Mouse (Mus musculus) adrenal gland, postnatal 25 days (tissue): ENCODE data around the gene Prkra. TPM values are rescaled to one million over a fixed set of nuclear protein-coding genes. Genes with fewer than 3 reads are reported as not detected.
A peak's percentile ranks its signal among the peaks of the same experiment; 100 is the strongest.
"Not testable (repeated sequence)": the region's sequence is repeated elsewhere in the genome, so short reads cannot be mapped to it uniquely, and the experiment has no call there.

Experiments
- DNase-seq: peaks from one replicate; pipeline ENCODE4 v3.0.0; 2021; ENCODE audit warnings: mixed read lengths
- total RNA-seq: library from RNA; stranded (reverse); gene quantifications from 2 replicates; pipeline ENCODE4 v1.2.3, GENCODE M21; 2021

Gene Prkra
- total RNA-seq, 1 experiment from 2014 or later = 39.6 TPM

DNA sequence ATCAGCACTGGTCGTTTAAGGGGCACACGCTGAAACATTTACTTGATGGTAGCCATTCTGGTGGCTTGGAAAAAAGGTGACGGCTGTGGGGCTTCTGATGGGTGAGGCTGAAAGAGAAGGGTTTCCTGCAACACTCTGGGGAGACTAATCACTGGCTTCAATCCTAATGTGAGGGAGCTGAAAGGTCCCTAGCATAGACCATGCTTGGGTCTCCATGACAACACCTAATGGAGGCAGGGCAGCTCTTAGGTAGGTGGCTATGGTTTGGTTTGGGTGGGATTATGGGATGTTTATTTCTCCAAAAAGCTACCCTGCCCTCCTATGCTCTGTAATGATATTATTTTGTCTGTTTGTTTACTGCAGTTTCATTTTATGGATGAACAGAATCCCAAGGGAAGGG is 7.6 kb upstream of the Prkra start:
- DNase-seq = no peak

DNA sequence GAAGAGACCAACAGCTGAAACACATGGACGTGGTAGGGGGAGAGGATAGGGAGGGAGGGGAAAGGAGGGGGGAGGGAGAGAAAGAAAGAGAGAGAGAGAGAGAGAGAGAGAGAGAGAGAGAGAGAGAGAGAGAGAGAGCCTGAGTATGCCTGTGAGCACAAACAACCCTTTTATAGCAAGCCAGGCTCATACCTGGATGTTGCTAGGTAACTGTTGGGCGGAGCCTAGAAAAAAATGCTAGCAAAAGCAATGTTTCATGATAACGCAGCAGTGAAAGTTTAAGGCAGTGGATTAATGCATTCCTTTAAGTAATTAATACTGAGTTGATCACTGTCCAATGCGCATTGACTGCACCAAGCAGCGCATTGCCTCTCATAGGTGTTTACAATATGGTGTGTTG is 6.8 kb upstream of the Prkra start:
- DNase-seq = no peak

- no peak for DNase-seq
Measured at GRCm38 (mm10) chr2:76653070-76653469, 5.3 kb upstream of the Prkra start.

DNA sequence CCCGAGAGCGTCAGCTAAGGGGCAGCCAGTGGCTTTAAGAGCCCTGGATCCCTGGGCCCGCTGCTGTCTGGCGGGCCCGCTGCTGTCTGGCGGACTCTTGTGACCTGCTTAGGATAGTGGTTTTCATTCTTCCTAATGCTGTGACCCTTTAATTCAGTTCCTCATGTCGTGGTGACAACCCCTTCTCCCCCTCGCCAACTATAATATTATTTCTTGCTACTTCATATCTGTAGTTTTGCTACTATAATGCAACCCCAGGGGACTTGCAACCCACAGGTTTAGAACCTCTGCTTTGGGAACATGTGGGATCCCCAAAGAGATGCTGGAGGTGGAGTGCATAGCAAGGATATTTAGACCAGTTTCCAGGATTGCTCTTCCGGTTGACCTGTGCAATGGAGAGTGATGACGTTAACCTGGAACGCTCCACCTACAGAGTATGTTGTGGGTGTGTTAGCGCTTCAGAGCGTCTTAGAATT is 889 bp upstream of the Prkra start:
- peak; percentile 15 for DNase-seq

GRCm38 (mm10) chr2:76647441-76647869 is 360 bp downstream of the Prkra start:
- DNase-seq = peak; percentile 18

DNA sequence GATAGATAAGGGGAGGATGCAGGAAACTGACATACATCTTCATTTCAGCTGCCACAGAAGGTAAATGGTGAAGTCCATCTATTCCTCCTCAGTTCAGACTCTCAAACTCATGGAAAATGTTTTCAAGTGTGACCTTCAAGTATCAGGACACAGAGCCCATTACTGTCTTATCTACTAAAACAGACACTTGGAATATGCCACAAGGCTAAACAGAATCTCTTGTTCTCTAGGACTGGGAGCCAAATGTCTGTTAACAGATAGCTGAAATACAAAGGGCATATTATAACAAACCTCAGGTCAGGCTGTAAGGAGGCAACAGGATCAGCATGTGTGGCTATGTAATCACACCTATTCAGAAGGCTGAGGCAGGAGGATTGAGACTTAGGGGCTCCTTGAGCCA is 4.0 kb downstream of the Prkra start:
- DNase-seq = no peak

- DNase-seq = no peak
Measured at GRCm38 (mm10) chr2:76639637-76640036, 8.2 kb downstream of the Prkra start.

GRCm38 (mm10) chr2:76631600-76631999 is 16.2 kb downstream of the Prkra start:
- no peak for DNase-seq

GRCm38 (mm10) chr2:76630293-76630692 is 17.5 kb downstream of the Prkra start:
- DNase-seq = no peak

GRCm38 (mm10) chr2:76622316-76622715 is 25.5 kb downstream of the Prkra start:
- not testable (repeated sequence) for DNase-seq

GRCm38 (mm10) chr2:76621724-76622123 is 26.1 kb downstream of the Prkra start:
- no peak for DNase-seq

- DNase-seq = no peak
Measured at GRCm38 (mm10) chr2:76620188-76620587, 27.6 kb downstream of the Prkra start.

GRCm38 (mm10) chr2:76618078-76618477 is 29.7 kb downstream of the Prkra start:
- no peak for DNase-seq

GRCm38 (mm10) chr2:76611996-76612395 is 35.8 kb downstream of the Prkra start:
- DNase-seq = no peak

GRCm38 (mm10) chr2:76610326-76611104 is 37.3 kb downstream of the Prkra start:
- no peak for DNase-seq

GRCm38 (mm10) chr2:76606704-76607103 is 41.1 kb downstream of the Prkra start:
- no peak for DNase-seq

DNA sequence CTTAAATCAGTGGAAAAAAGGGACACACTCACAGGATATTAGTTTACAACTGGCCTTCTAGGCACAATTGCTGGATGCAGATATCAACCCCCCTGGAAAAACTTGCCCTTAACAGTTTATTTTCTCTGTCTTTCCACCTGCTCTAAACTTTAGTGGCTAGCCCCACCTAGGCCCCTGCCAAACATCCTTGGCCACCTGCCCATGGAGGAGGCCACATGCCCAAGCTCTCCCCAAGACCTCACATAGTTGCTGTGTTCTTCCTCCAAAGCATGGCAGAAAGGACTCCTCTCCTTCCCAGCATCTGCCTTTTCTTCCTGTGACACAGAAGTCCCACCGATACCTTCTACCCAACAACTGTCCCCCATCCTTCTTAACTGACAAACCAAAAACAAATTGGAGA is 45.6 kb downstream of the Prkra start:
- no peak for DNase-seq

DNA sequence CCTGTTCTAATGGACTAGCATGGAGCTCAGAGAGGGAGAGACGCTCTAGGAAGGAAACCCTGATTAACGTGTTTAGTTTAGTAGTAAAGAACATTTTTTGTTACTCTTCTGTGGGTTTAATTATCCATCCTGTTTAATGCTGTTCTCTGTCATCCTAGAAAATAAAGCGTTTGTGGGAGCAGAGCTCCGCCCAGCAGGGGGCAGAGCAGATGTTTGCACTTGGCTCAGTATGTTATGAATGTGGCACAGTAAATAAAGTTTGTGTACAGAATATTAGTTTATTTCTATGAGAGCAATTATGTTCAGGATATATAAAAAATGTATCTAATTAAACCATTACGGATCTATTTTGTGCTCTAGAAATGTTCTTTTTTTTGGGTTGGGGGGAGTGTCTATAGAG is 48.6 kb downstream of the Prkra start:
- peak; percentile 15 for DNase-seq

DNA sequence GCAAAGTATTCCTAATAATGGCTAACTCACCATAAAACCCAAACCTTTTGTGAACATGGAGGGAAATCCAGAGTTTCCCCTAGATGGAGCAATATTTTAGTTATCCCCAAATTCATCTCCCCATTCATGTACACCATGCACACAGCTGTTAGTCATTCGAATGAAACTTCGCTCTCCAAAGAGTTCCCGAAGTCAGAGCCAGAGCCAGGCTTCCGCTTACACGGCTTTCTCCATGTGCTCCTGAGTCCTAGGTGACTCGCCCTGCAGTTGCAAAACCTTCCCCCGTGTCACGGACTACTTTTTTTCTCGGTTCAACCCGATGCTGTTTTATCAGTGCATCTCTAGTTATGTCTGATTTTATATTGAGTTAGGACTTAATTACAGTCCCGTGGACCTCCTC is 50.3 kb downstream of the Prkra start:
- DNase-seq = no peak

DNA sequence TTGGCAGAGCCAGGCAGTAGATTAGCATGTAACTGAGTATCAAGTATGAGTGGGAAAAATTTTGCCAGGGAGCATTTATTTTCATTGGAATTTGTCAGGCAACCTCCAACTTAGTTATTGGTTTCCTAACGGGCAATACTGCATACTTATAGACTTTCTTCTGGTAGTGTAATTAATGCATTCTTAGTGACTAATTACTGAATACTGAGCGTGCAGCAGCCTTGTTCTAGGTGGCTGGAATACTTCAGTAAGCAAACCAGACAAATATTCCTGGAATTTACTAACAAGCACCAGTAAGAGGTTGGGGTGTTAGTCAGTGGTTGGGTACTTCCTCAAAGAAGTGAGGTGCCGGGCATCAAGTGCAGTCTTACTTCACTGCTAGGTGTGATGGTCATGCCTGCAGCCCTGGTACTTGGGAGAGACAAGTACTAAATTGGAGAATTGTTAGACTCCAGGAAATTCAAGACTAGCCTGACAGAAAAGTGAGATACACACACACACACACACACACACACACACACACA is 55.4 kb downstream of the Prkra start:
- no peak for DNase-seq

DNA sequence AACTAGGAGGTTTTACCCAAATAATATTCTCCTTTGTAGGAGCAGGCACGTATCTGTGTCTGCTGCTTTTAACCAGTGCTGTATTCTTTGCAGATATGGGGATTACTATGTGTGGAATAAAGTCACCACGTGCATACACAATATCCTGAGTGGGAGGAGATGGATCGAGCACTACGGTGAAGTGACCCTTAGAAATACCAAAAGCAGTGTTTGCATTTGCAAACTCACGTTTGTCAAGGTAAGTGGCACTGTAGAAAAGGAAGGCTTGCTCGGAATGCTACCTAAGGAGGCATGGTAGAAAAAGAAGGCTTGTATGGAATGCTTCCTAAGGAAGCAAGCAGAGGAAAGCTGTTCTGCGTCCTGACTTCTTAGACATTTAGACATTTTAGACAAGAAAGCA is 57.6 kb downstream of the Prkra start:
- DNase-seq = no peak

DNA sequence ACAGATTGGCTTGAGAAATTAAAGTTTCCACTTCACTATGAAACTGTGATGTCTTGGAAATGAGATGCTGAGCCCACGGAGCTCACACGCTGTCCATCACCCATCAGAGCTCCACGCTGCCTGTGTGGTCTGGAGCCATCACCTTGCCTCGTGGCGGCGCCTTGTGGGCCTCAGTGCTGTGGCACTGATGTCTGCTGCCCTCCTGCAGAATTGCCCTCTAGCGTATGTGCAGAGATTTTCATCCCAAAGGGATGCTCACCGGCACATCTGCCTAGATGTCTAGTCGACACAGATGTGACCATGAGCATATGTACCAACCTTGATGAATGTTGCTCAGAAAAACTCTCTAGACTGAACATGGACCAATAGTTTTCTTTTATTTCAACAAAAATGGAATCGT is 60.9 kb downstream of the Prkra start:
- DNase-seq = no peak

DNA sequence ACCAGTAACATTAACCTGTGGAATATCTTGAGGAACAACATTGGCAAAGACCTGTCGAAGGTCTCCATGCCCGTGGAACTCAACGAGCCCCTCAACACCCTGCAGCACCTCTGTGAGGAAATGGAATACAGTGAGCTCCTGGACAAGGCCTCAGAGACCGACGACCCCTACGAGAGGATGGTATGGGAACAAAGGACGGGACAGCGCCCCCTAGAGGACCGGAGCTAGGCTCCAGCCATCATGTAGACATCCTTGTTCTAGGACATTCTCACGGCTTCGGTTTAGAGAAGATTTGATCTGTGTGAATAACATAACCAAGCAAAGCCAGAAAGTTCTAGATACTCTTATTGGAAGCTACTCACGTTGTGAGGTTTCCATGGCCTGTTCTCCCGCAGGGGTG is 62.7 kb downstream of the Prkra start:
- DNase-seq = peak; percentile 16
